Mouse (Mus musculus): Measurements from ENCODE around the gene Tacr1.

Gene Tacr1

GRCm38 (mm10) chr6:82494481-82494880, 92.3 kb downstream of the Tacr1 start:
- TF ChIP-seq GATA4 (IDR thresholded peaks at IDR 0.05; ENCODE audit: insufficient replicate concordance, low read length), result no peak

GRCm38 (mm10) chr6:82510843-82511416, 108.8 kb downstream of the Tacr1 start:
- TF ChIP-seq GATA4 (IDR thresholded peaks at IDR 0.05; ENCODE audit: insufficient replicate concordance, low read length), result no peak

- no peak for TF ChIP-seq GATA4 (IDR thresholded peaks at IDR 0.05; ENCODE audit: insufficient replicate concordance, low read length)
These were observed 117.5 kb downstream of the Tacr1 start for GRCm38 (mm10) chr6:82519626-82520025.

GRCm38 (mm10) chr6:82522567-82522966, 120.4 kb downstream of the Tacr1 start:
- TF ChIP-seq GATA4 (IDR thresholded peaks at IDR 0.05; ENCODE audit: insufficient replicate concordance, low read length), result no peak

- TF ChIP-seq GATA4 (IDR thresholded peaks at IDR 0.05; ENCODE audit: insufficient replicate concordance, low read length), result no peak
These were observed 123.2 kb downstream of the Tacr1 start for GRCm38 (mm10) chr6:82525107-82525867.

- no peak for TF ChIP-seq GATA4 (IDR thresholded peaks at IDR 0.05; ENCODE audit: insufficient replicate concordance, low read length)
These were observed 126.5 kb downstream of the Tacr1 start for GRCm38 (mm10) chr6:82528631-82529030.

GRCm38 (mm10) chr6:82536641-82537040, 134.5 kb downstream of the Tacr1 start:
- TF ChIP-seq GATA4 (IDR thresholded peaks at IDR 0.05; ENCODE audit: insufficient replicate concordance, low read length), result no peak

- no peak for TF ChIP-seq GATA4 (IDR thresholded peaks at IDR 0.05; ENCODE audit: insufficient replicate concordance, low read length)
These were observed 147.1 kb downstream of the Tacr1 start for GRCm38 (mm10) chr6:82549270-82549669.

- no peak for TF ChIP-seq GATA4 (IDR thresholded peaks at IDR 0.05; ENCODE audit: insufficient replicate concordance, low read length)
These were observed 173.3 kb downstream of the Tacr1 start for GRCm38 (mm10) chr6:82575445-82575844.

- no peak for TF ChIP-seq GATA4 (IDR thresholded peaks at IDR 0.05; ENCODE audit: insufficient replicate concordance, low read length)
These were observed 183.3 kb downstream of the Tacr1 start for GRCm38 (mm10) chr6:82585396-82585795.

GRCm38 (mm10) chr6:82589387-82589786, 187.3 kb downstream of the Tacr1 start:
- TF ChIP-seq GATA4 (IDR thresholded peaks at IDR 0.05; ENCODE audit: insufficient replicate concordance, low read length), result no peak

GRCm38 (mm10) chr6:82595461-82596090, 193.4 kb downstream of the Tacr1 start:
- no peak for TF ChIP-seq GATA4 (IDR thresholded peaks at IDR 0.05; ENCODE audit: insufficient replicate concordance, low read length)

- TF ChIP-seq GATA4 (IDR thresholded peaks at IDR 0.05; ENCODE audit: insufficient replicate concordance, low read length), result no peak
These were observed 201.1 kb downstream of the Tacr1 start for GRCm38 (mm10) chr6:82603228-82603627.

GRCm38 (mm10) chr6:82603665-82604064, 201.5 kb downstream of the Tacr1 start:
- TF ChIP-seq GATA4 (IDR thresholded peaks at IDR 0.05; ENCODE audit: insufficient replicate concordance, low read length), result no peak

- TF ChIP-seq GATA4 (IDR thresholded peaks at IDR 0.05; ENCODE audit: insufficient replicate concordance, low read length), result no peak
These were observed 202.7 kb downstream of the Tacr1 start for GRCm38 (mm10) chr6:82604791-82605190.

GRCm38 (mm10) chr6:82608756-82609155, 206.6 kb downstream of the Tacr1 start:
- no peak for TF ChIP-seq GATA4 (IDR thresholded peaks at IDR 0.05; ENCODE audit: insufficient replicate concordance, low read length)
